Mouse (Mus musculus): Measurements from ENCODE around the gene Pitpnb. TPM values are rescaled to one million over a fixed set of nuclear protein-coding genes. Genes with fewer than 3 reads are reported as not detected.

The Pitpnb gene
- polyA plus RNA-seq, 1 experiment from 2014 or later, result 96.9 TPM

DNA sequence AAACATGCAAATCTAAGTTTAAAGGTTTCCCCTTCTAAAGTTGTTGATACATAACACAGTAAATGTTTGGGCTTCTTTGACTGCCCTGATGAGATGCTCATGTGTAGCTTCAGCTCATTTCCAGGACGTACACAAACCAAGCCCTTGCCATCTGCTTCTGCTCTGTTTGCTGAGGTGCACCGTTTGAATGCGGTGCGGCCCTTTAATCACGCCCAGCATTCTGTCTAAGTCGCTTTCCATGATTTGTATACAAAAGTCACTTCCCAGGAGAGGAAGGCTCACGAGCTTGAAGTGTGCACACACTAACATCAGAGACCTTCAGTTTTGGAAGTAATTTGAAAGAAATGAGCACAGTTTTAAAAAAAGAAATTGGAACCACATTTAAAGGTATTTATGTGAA lies 31.3 kb downstream of the Pitpnb start:
- Histone ChIP-seq H3K4me1 (ENCODE audit: control insufficient read depth, insufficient read depth, low read length) (peaks cover 7% of the 10 kb centered on the region), H3K27ac (ENCODE audit: low read length) (no peak overlapping the region), H3K4me3 (ENCODE audit: low read depth, low read length) (no peak overlapping the region), H3K4me2 (ENCODE audit: low read length) (no peak overlapping the region), H3K9me3 (replicated peaks; ENCODE audit: control insufficient read depth, low read length, poor library complexity, severe bottlenecking) (no peaks in the 10 kb centered on the region), H3K27me3 (ENCODE audit: control insufficient read depth, insufficient read depth, low read depth, low read length) (no peaks in the 10 kb centered on the region), H3K9ac (ENCODE audit: low read depth, low read length) (no peak overlapping the region), H3K36me3 (ENCODE audit: control insufficient read depth, insufficient read depth, low read length) (peaks cover 6% of the 10 kb centered on the region; the same call in 1 of the 2 replicates)
- ATAC-seq, result no peak
- WGBS, result 52% methylated on average over 7 of the region's 7 CpGs

DNA sequence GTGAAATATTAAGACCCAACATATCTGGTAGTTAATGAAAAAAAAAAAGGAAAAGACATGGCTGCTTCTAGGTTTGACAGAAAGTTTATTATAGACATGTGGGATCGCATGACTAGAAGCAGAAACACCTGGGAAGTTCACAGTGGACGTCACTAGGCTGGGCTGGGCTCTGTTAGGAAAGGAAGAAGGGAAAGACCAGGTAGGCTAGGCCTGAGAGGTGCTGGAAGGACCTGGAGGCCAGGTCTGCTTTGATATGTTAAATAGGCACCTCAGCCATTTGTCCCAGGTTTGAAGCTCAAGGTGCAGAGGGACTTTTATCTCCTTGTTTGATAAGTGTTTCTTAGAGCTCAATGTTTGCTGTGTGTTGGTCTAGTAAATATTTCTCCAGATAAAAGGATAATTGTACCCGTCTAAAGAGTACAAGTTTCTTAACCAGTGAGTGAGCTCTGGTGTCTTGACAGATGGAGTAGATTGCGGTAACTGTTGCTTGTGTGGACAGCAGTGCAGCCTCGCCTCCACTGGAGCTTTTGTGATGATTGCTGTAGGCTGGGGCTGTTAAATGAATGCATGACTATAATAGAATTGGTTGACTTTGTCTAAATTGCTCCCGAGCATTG lies 33.0 kb downstream of the Pitpnb start:
- no peak overlapping the region for H3K4me2 ChIP-seq (ENCODE audit: low read length)
- H3K27me3 ChIP-seq (ENCODE audit: control insufficient read depth, insufficient read depth, low read depth, low read length), result no peaks in the 10 kb centered on the region
- no peak overlapping the region for H3K4me3 ChIP-seq (ENCODE audit: low read depth, low read length)
- H3K9me3 ChIP-seq (replicated peaks; ENCODE audit: control insufficient read depth, low read length, poor library complexity, severe bottlenecking), result no peaks in the 10 kb centered on the region
- 69% methylated on average over 6 of the region's 6 CpGs for WGBS
- peaks cover 24% of the 10 kb centered on the region for H3K4me1 ChIP-seq (ENCODE audit: control insufficient read depth, insufficient read depth, low read length)
- H3K36me3 ChIP-seq (ENCODE audit: control insufficient read depth, insufficient read depth, low read length), result peaks cover 6% of the 10 kb centered on the region; the same call in 1 of the 2 replicates
- H3K27ac ChIP-seq (ENCODE audit: low read length), result no peak overlapping the region
- H3K9ac ChIP-seq (ENCODE audit: low read depth, low read length), result no peak overlapping the region
- ATAC-seq, result no peak

GRCm38 (mm10) chr5:111364533-111364932 lies 34.0 kb downstream of the Pitpnb start:
- H3K9ac ChIP-seq (ENCODE audit: low read depth, low read length), result no peak overlapping the region
- ATAC-seq, result no peak
- H3K4me3 ChIP-seq (ENCODE audit: low read depth, low read length), result no peak overlapping the region
- no peak overlapping the region for H3K4me2 ChIP-seq (ENCODE audit: low read length)
- H3K36me3 ChIP-seq (ENCODE audit: control insufficient read depth, insufficient read depth, low read length), result peaks cover 3% of the 10 kb centered on the region; the same call in 1 of the 2 replicates
- 30% methylated on average over 3 of the region's 3 CpGs for WGBS
- H3K9me3 ChIP-seq (replicated peaks; ENCODE audit: control insufficient read depth, low read length, poor library complexity, severe bottlenecking), result no peaks in the 10 kb centered on the region
- H3K27ac ChIP-seq (ENCODE audit: low read length), result no peak overlapping the region
- H3K27me3 ChIP-seq (ENCODE audit: control insufficient read depth, insufficient read depth, low read depth, low read length), result no peaks in the 10 kb centered on the region
- peaks cover 33% of the 10 kb centered on the region for H3K4me1 ChIP-seq (ENCODE audit: control insufficient read depth, insufficient read depth, low read length)

DNA sequence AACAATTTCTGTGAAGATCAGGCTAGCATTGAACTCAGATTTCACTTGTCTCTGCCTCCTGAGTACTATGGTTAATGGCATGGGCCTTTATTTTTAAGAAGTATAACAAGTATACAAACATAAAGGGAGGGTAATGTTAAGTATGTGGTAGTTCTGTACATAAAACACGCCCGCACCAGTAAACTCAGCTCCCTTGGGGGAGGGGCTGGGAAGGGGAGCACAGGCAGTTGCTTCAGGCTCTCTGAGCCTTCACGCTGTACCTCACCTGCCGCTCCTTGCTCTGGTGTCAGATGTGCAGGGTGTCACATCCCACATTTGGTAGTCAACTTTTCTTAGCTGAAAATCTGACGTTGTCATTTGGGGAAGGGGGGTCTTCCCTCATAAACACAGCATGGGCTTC lies 35.6 kb downstream of the Pitpnb start:
- 62% methylated on average over 5 of the region's 5 CpGs for WGBS
- Histone ChIP-seq H3K4me2 (ENCODE audit: low read length) (no peak overlapping the region), H3K9me3 (replicated peaks; ENCODE audit: control insufficient read depth, low read length, poor library complexity, severe bottlenecking) (no peaks in the 10 kb centered on the region), H3K27me3 (ENCODE audit: control insufficient read depth, insufficient read depth, low read depth, low read length) (no peaks in the 10 kb centered on the region), H3K4me1 (ENCODE audit: control insufficient read depth, insufficient read depth, low read length) (peaks cover 33% of the 10 kb centered on the region), H3K4me3 (ENCODE audit: low read depth, low read length) (no peak overlapping the region), H3K9ac (ENCODE audit: low read depth, low read length) (no peak overlapping the region), H3K27ac (ENCODE audit: low read length) (no peak overlapping the region), H3K36me3 (ENCODE audit: control insufficient read depth, insufficient read depth, low read length) (peaks cover 5% of the 10 kb centered on the region; the same call in 1 of the 2 replicates)
- no peak for ATAC-seq

- Histone ChIP-seq H3K9me3 (replicated peaks; ENCODE audit: control insufficient read depth, low read length, poor library complexity, severe bottlenecking) (no peaks in the 10 kb centered on the region), H3K4me2 (ENCODE audit: low read length) (no peak overlapping the region), H3K27me3 (ENCODE audit: control insufficient read depth, insufficient read depth, low read depth, low read length) (no peaks in the 10 kb centered on the region), H3K27ac (ENCODE audit: low read length) (peak overlapping the region; percentile 75), H3K36me3 (ENCODE audit: control insufficient read depth, insufficient read depth, low read length) (peaks cover 9% of the 10 kb centered on the region; the same call in 1 of the 2 replicates), H3K4me1 (ENCODE audit: control insufficient read depth, insufficient read depth, low read length) (peaks cover 33% of the 10 kb centered on the region), H3K9ac (ENCODE audit: low read depth, low read length) (no peak overlapping the region), H3K4me3 (ENCODE audit: low read depth, low read length) (no peak overlapping the region)
- peak; percentile 27; the same call in 1 of the 2 replicates for ATAC-seq
- 23% methylated on average over 11 of the region's 11 CpGs for WGBS
These were observed 37.5 kb downstream of the Pitpnb start for GRCm38 (mm10) chr5:111367937-111368517.

- Histone ChIP-seq H3K27ac (ENCODE audit: low read length) (peak overlapping the region; percentile 75), H3K27me3 (ENCODE audit: control insufficient read depth, insufficient read depth, low read depth, low read length) (no peaks in the 10 kb centered on the region), H3K36me3 (ENCODE audit: control insufficient read depth, insufficient read depth, low read length) (peaks cover 10% of the 10 kb centered on the region; the same call in 1 of the 2 replicates), H3K4me1 (ENCODE audit: control insufficient read depth, insufficient read depth, low read length) (peaks cover 33% of the 10 kb centered on the region), H3K9ac (ENCODE audit: low read depth, low read length) (no peak overlapping the region), H3K9me3 (replicated peaks; ENCODE audit: control insufficient read depth, low read length, poor library complexity, severe bottlenecking) (no peaks in the 10 kb centered on the region), H3K4me3 (ENCODE audit: low read depth, low read length) (no peak overlapping the region), H3K4me2 (ENCODE audit: low read length) (no peak overlapping the region)
- ATAC-seq, result peak; percentile 72
- 23% methylated on average over 5 of the region's 5 CpGs for WGBS
These were observed 38.0 kb downstream of the Pitpnb start for GRCm38 (mm10) chr5:111368576-111368975.

GRCm38 (mm10) chr5:111375616-111376015 lies 45.1 kb downstream of the Pitpnb start:
- no peaks in the 10 kb centered on the region for H3K27me3 ChIP-seq (ENCODE audit: control insufficient read depth, insufficient read depth, low read depth, low read length)
- no peak overlapping the region for H3K9ac ChIP-seq (ENCODE audit: low read depth, low read length)
- H3K27ac ChIP-seq (ENCODE audit: low read length), result no peak overlapping the region
- H3K9me3 ChIP-seq (replicated peaks; ENCODE audit: control insufficient read depth, low read length, poor library complexity, severe bottlenecking), result no peaks in the 10 kb centered on the region
- no peak for ATAC-seq
- H3K36me3 ChIP-seq (ENCODE audit: control insufficient read depth, insufficient read depth, low read length), result peaks cover 19% of the 10 kb centered on the region
- WGBS, result 91% methylated on average over 4 of the region's 4 CpGs
- no peaks in the 10 kb centered on the region for H3K4me1 ChIP-seq (ENCODE audit: control insufficient read depth, insufficient read depth, low read length)
- H3K4me3 ChIP-seq (ENCODE audit: low read depth, low read length), result no peak overlapping the region
- H3K4me2 ChIP-seq (ENCODE audit: low read length), result no peak overlapping the region

- Histone ChIP-seq H3K4me1 (ENCODE audit: control insufficient read depth, insufficient read depth, low read length) (no peaks in the 10 kb centered on the region), H3K27ac (ENCODE audit: low read length) (no peak overlapping the region), H3K4me3 (ENCODE audit: low read depth, low read length) (no peak overlapping the region), H3K9me3 (replicated peaks; ENCODE audit: control insufficient read depth, low read length, poor library complexity, severe bottlenecking) (no peaks in the 10 kb centered on the region), H3K36me3 (ENCODE audit: control insufficient read depth, insufficient read depth, low read length) (peaks cover 21% of the 10 kb centered on the region), H3K4me2 (ENCODE audit: low read length) (no peak overlapping the region), H3K9ac (ENCODE audit: low read depth, low read length) (no peak overlapping the region), H3K27me3 (ENCODE audit: control insufficient read depth, insufficient read depth, low read depth, low read length) (no peaks in the 10 kb centered on the region)
- no peak for ATAC-seq
- 95% methylated on average over 24 of the region's 24 CpGs for WGBS
These were observed 45.9 kb downstream of the Pitpnb start for GRCm38 (mm10) chr5:111376276-111377020.
